Mouse (Mus musculus) erythroblast, embryonic 14.5 days (primary cell): Measurements from ENCODE around the gene Tgfbr3. TPM values are rescaled to one million over a fixed set of nuclear protein-coding genes. Genes with fewer than 3 reads are reported as not detected.

Experiments
- H3K27me3 ChIP-seq: 2 replicates; pipeline ENCODE4 v1.6.1; 2012; ENCODE audit warnings: inconsistent platforms; ENCODE audit not compliant: control insufficient read depth
- H3K36me3 ChIP-seq: 2 replicates; pipeline ENCODE4 v1.6.1; 2012; ENCODE audit warnings: mild to moderate bottlenecking, inconsistent platforms; ENCODE audit not compliant: control insufficient read depth
- H3K4me1 ChIP-seq: 2 replicates; pipeline ENCODE4 v1.6.1; 2012; ENCODE audit warnings: inconsistent platforms; ENCODE audit not compliant: control insufficient read depth
- H3K4me3 ChIP-seq: replicated peaks from 2 replicates; pipeline ENCODE3; 2012; ENCODE audit warnings: moderate library complexity, mild to moderate bottlenecking, inconsistent platforms
- H3K9me3 ChIP-seq: 2 replicates; pipeline ENCODE4 v1.6.1; 2012; ENCODE audit warnings: low read length, inconsistent platforms, mixed read lengths; ENCODE audit not compliant: control insufficient read depth
- GATA1 ChIP-seq: IDR thresholded peaks from 2 replicates; pipeline ENCODE4 v1.6.1; 2012; ENCODE audit warnings: low read length, inconsistent platforms, mixed read lengths
- TAL1 ChIP-seq: IDR thresholded peaks from 3 replicates; pipeline ENCODE4 v1.6.1; 2012; ENCODE audit warnings: low read length, inconsistent platforms, mixed read lengths
- polyA plus RNA-seq: library from polyadenylated mRNA; stranded (reverse); fragments of >175 nt; gene quantifications from 2 replicates; pipeline ENCODE4 v1.2.3, GENCODE M21; 2012

Tgfbr3 gene
- polyA plus RNA-seq: 0.03 and 0.06 TPM in 2 replicates

GRCm38 (mm10) chr5:107289234-107289764, at the start of gene Tgfbr3:
Tgfbr3 (minus strand) TSS chr5:107289629.
- peaks cover 23% of the 10 kb centered on the region for H3K4me1 ChIP-seq
- no peaks in the 10 kb centered on the region for H3K36me3 ChIP-seq
- TF ChIP-seq GATA1: no peak
- TF ChIP-seq TAL1: no peak
- H3K27me3 ChIP-seq: peaks cover 27% of the 10 kb centered on the region
- H3K9me3 ChIP-seq: no peaks in the 10 kb centered on the region
- peak within 1 kb of the TSS; percentile 83 for H3K4me3 ChIP-seq

GRCm38 (mm10) chr5:107330916-107331421, 41.5 kb upstream of the Tgfbr3 start, which contains the start of gene Brdt:
Brdt (plus strand) TSS chr5:107331159.
- Histone ChIP-seq H3K4me3 (no peak within 1 kb of the TSS), H3K36me3 (no peaks in the 10 kb centered on the region), H3K9me3 (peaks cover 3% of the 10 kb centered on the region; the same call in 1 of the 2 replicates), H3K27me3 (no peaks in the 10 kb centered on the region), H3K4me1 (no peaks in the 10 kb centered on the region)
- no peak for TF ChIP-seq GATA1
- TF ChIP-seq TAL1: no peak

- no peaks in the 10 kb centered on the region for H3K9me3 ChIP-seq
- H3K27me3 ChIP-seq: no peaks in the 10 kb centered on the region
Observed at GRCm38 (mm10) chr5:107320703-107321102, 31.3 kb upstream of the Tgfbr3 start.

GRCm38 (mm10) chr5:107317141-107317540, 27.7 kb upstream of the Tgfbr3 start:
- Histone ChIP-seq H3K36me3 (no peaks in the 10 kb centered on the region), H3K4me3 (no peak overlapping the region), H3K27me3 (no peaks in the 10 kb centered on the region), H3K9me3 (no peaks in the 10 kb centered on the region), H3K4me1 (no peaks in the 10 kb centered on the region)
- TF ChIP-seq TAL1 (no peak), GATA1 (no peak)

More at GRCm38 (mm10) chr5:107320703-107321102, 31.3 kb upstream of the Tgfbr3 start:
- H3K36me3 ChIP-seq: no peaks in the 10 kb centered on the region
- TF ChIP-seq TAL1 (no peak), GATA1 (no peak)
- no peaks in the 10 kb centered on the region for H3K4me1 ChIP-seq
- no peak overlapping the region for H3K4me3 ChIP-seq

GRCm38 (mm10) chr5:107307432-107307831, 18.0 kb upstream of the Tgfbr3 start:
- 0 out of 2 replicates have a peak, but pooled peaks cover 3% of the 10 kb centered on the region for H3K27me3 ChIP-seq
- TF ChIP-seq GATA1: no peak
- TF ChIP-seq TAL1: no peak
- no peak overlapping the region for H3K4me3 ChIP-seq
- no peaks in the 10 kb centered on the region for H3K36me3 ChIP-seq
- peaks cover 4% of the 10 kb centered on the region for H3K4me1 ChIP-seq
- H3K9me3 ChIP-seq: no peaks in the 10 kb centered on the region

GRCm38 (mm10) chr5:107304117-107304825, 14.8 kb upstream of the Tgfbr3 start:
- H3K36me3 ChIP-seq: no peaks in the 10 kb centered on the region
- no peaks in the 10 kb centered on the region for H3K9me3 ChIP-seq
- 0 out of 2 replicates have a peak, but pooled peaks cover 3% of the 10 kb centered on the region for H3K27me3 ChIP-seq
- no peak overlapping the region for H3K4me3 ChIP-seq
- H3K4me1 ChIP-seq: peaks cover 4% of the 10 kb centered on the region
- TF ChIP-seq TAL1: no peak
- no peak for TF ChIP-seq GATA1

- Histone ChIP-seq H3K9me3 (no peaks in the 10 kb centered on the region), H3K4me1 (peaks cover 4% of the 10 kb centered on the region), H3K36me3 (no peaks in the 10 kb centered on the region), H3K27me3 (0 out of 2 replicates have a peak, but pooled peaks cover 3% of the 10 kb centered on the region), H3K4me3 (no peak overlapping the region)
- TF ChIP-seq GATA1 (no peak), TAL1 (no peak)
Observed at GRCm38 (mm10) chr5:107303350-107303861, 14.0 kb upstream of the Tgfbr3 start.

- Histone ChIP-seq H3K4me3 (no peak overlapping the region), H3K4me1 (peaks cover 4% of the 10 kb centered on the region), H3K36me3 (no peaks in the 10 kb centered on the region), H3K9me3 (no peaks in the 10 kb centered on the region), H3K27me3 (0 out of 2 replicates have a peak, but pooled peaks cover 3% of the 10 kb centered on the region)
- TF ChIP-seq TAL1: no peak
- TF ChIP-seq GATA1: no peak
Observed at GRCm38 (mm10) chr5:107298854-107299253, 9.4 kb upstream of the Tgfbr3 start.
